Mouse (Mus musculus) liver, embryonic 13.5 days (tissue): ENCODE data around the gene Bcl11a. TPM values are rescaled to one million over a fixed set of nuclear protein-coding genes. Genes with fewer than 3 reads are reported as not detected.

Source experiments
- ATAC-seq: fragments of 200-750 bp; cut with Nextera tagmentation; 2 replicates; pipeline ENCODE4 v1.8.0; 2017; ENCODE audit warnings: low read depth, mild to moderate bottlenecking, moderate number of reproducible peaks, moderate library complexity
- DNase-seq: peaks from one replicate; pipeline ENCODE4 v3.0.0; 2022
- H3K27ac ChIP-seq: fragments of 300-500 bp; sonication (generic); 2 replicates; pipeline ENCODE4 v1.5.1; 2015; ENCODE audit warnings: moderate library complexity, mild to moderate bottlenecking, inconsistent platforms
- H3K27me3 ChIP-seq: fragments of 300-500 bp; sonication (generic); 2 replicates; pipeline ENCODE4 v1.6.1; 2015; ENCODE audit warnings: mild to moderate bottlenecking, inconsistent platforms
- H3K36me3 ChIP-seq: fragments of 300-500 bp; sonication (generic); 2 replicates; pipeline ENCODE4 v1.6.1; 2015; ENCODE audit warnings: mild to moderate bottlenecking, inconsistent platforms
- H3K4me1 ChIP-seq: fragments of 300-500 bp; sonication (generic); replicated peaks from 2 replicates; pipeline ENCODE4 v1.6.1; 2015; ENCODE audit warnings: inconsistent platforms
- H3K4me2 ChIP-seq: fragments of 300-500 bp; sonication (generic); 2 replicates; pipeline ENCODE4 v1.6.1; 2015; ENCODE audit warnings: inconsistent platforms, mild to moderate bottlenecking, moderate library complexity
- H3K4me3 ChIP-seq: fragments of 300-500 bp; sonication (generic); replicated peaks from 2 replicates; pipeline ENCODE4 v1.5.1; 2015; ENCODE audit warnings: mild to moderate bottlenecking, inconsistent platforms
- H3K9ac ChIP-seq: fragments of 300-500 bp; sonication (generic); 2 replicates; pipeline ENCODE4 v1.6.1; 2015; ENCODE audit warnings: mild to moderate bottlenecking, inconsistent platforms
- H3K9me3 ChIP-seq: fragments of 300-500 bp; sonication (generic); replicated peaks from 2 replicates; pipeline ENCODE4 v1.6.1; 2016; ENCODE audit warnings: inconsistent platforms
- WGBS: fragments of 180-500 bp; shearing (Covaris S2); methylation state at CpG from one replicate; pipeline ENCODE4 v1.1.7; 2015; ENCODE audit not compliant: insufficient replicate concordance; 5-methylcytosine and 5-hydroxymethylcytosine counted together
- polyA plus RNA-seq: library from polyadenylated mRNA; unstranded; fragments of >200 nt; fragmentation: Nextera tagmentation; extraction: Ambion mirVana; gene quantifications from 2 replicates; pipeline ENCODE4 v1.2.1, GENCODE M21; 2015

The Bcl11a gene
- polyA plus RNA-seq, 1 experiment from 2014 or later: 37.9 TPM

DNA sequence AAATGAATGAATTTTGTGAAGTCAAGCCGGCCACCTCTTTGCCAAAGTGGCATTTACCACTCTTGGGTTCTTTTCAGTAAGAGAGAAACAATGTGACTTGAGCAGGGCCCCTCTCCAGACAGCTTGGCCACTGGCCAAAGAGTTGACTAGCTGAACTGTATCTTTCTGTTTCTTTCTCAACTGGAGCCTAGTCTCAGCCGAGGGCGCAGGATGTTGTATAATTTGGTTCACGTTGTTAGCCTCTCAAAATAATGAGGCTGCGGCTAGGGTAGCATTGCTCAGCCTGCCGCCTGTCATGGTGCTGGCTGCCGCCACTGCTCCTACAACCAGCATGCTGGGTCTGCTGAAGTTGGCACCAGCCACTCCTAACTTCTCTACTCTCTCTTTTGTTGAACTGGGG, 84.2 kb downstream of the Bcl11a start:
- WGBS: 84% methylated on average over 7 of the region's 7 CpGs
- Histone ChIP-seq H3K4me2 (no peak overlapping the region), H3K4me3 (no peak overlapping the region), H3K9ac (no peak overlapping the region), H3K27ac (no peak overlapping the region), H3K27me3 (no peaks in the 10 kb centered on the region), H3K4me1 (peaks cover 13% of the 10 kb centered on the region), H3K36me3 (peaks cover 67% of the 10 kb centered on the region), H3K9me3 (no peaks in the 10 kb centered on the region)
- ATAC-seq (no peak), DNase-seq (no peak)

DNA sequence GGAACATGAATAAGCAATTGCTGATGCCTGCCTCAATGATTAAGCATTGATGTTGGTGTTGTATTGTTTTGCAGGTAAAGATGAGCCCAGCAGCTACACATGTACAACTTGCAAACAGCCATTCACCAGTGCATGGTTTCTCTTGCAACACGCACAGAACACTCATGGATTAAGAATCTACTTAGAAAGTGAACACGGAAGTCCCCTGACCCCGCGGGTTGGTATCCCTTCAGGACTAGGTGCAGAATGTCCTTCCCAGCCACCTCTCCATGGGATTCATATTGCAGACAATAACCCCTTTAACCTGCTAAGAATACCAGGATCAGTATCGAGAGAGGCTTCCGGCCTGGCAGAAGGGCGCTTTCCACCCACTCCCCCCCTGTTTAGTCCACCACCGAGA, 85.2 kb downstream of the Bcl11a start:
- DNase-seq (no peak), ATAC-seq (no peak)
- no peak overlapping the region for H3K4me3 ChIP-seq
- peaks cover 61% of the 10 kb centered on the region for H3K36me3 ChIP-seq
- H3K9ac ChIP-seq: no peak overlapping the region
- H3K4me2 ChIP-seq: no peak overlapping the region
- no peaks in the 10 kb centered on the region for H3K27me3 ChIP-seq
- no peak overlapping the region for H3K27ac ChIP-seq
- H3K4me1 ChIP-seq: peaks cover 3% of the 10 kb centered on the region; the same call in 1 of the 2 replicates
- no peaks in the 10 kb centered on the region for H3K9me3 ChIP-seq
- WGBS: 92% methylated on average over 8 of the region's 8 CpGs

DNA sequence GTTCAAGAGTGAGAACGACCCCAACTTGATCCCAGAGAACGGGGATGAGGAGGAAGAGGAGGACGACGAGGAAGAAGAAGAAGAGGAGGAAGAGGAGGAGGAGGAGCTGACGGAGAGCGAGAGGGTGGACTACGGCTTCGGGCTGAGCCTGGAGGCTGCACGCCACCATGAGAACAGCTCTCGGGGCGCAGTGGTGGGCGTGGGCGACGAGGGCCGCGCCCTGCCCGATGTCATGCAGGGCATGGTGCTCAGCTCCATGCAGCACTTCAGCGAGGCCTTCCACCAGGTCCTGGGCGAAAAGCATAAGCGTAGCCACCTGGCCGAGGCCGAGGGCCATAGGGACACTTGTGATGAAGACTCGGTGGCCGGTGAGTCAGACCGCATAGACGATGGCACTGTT, 86.2 kb downstream of the Bcl11a start:
- Histone ChIP-seq H3K9ac (no peak overlapping the region), H3K4me3 (no peak overlapping the region), H3K27me3 (no peaks in the 10 kb centered on the region), H3K4me2 (no peak overlapping the region), H3K27ac (no peak overlapping the region), H3K36me3 (peaks cover 62% of the 10 kb centered on the region), H3K4me1 (0 out of 2 replicates have a peak, but pooled peaks cover 2% of the 10 kb centered on the region), H3K9me3 (no peaks in the 10 kb centered on the region)
- WGBS: 86% methylated on average over 26 of the region's 26 CpGs
- no peak for DNase-seq
- peak; percentile 41; the same call in 1 of the 2 replicates for ATAC-seq

DNA sequence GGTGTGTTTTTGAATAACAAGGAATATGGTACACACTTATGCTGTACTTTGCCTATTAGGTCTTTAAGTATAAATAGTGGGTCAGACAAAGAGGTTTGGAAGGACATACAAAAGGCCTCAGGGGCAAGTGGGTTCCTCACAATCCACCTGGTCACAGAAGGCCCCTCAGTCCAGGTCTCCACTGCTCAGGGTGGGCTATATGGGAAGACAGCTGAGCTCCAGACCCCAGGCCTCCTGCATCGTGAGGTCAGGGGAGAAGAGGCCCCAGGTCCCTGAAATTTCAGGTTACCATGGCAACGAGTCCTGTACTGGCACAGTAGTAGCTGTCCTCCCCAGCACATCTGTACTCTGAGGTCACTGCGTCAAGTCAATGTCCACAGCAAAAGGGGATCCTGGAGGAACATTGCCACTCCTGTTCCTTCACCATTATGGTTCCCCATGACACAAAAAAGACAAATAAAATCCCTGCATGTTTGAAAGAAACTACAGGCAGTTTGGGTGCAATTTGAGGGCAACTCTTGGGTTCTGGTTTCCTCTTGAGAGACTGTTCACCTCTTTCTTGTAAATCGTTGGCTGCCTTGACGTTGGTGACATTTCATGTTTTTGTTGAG, 93.9 kb downstream of the Bcl11a start:
- H3K9ac ChIP-seq: no peak overlapping the region
- ATAC-seq: no peak
- DNase-seq: no peak
- no peak overlapping the region for H3K4me2 ChIP-seq
- H3K4me3 ChIP-seq: no peak overlapping the region
- H3K4me1 ChIP-seq: peaks cover 3% of the 10 kb centered on the region; the same call in 1 of the 2 replicates
- H3K36me3 ChIP-seq: peaks cover 26% of the 10 kb centered on the region
- WGBS: 79% methylated on average over 5 of the region's 5 CpGs
- H3K27me3 ChIP-seq: no peaks in the 10 kb centered on the region
- no peaks in the 10 kb centered on the region for H3K9me3 ChIP-seq
- 0 out of 2 replicates have a peak overlapping the region, but pooled peaks have one; percentile 10 for H3K27ac ChIP-seq

DNA sequence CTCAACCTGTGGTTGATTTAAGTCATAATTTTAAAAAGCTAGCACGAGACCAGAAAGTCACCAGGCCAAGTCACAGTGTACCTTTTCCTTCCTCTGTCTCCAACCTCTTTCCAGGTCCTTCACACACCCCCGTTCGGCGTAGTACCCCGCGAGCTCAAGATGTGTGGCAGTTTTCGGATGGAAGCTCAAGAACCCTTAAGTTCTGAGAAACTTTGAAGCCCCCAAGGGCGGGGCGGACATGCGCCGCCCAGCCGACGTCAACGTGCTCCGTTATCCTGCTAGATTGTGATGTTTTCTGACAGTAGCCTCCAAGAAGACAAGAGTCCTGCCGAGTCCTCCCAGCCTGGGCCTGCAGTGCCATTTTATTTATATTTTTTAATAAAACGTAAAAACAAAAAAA, 94.7 kb downstream of the Bcl11a start:
- 84% methylated on average over 17 of the region's 17 CpGs for WGBS

DNA sequence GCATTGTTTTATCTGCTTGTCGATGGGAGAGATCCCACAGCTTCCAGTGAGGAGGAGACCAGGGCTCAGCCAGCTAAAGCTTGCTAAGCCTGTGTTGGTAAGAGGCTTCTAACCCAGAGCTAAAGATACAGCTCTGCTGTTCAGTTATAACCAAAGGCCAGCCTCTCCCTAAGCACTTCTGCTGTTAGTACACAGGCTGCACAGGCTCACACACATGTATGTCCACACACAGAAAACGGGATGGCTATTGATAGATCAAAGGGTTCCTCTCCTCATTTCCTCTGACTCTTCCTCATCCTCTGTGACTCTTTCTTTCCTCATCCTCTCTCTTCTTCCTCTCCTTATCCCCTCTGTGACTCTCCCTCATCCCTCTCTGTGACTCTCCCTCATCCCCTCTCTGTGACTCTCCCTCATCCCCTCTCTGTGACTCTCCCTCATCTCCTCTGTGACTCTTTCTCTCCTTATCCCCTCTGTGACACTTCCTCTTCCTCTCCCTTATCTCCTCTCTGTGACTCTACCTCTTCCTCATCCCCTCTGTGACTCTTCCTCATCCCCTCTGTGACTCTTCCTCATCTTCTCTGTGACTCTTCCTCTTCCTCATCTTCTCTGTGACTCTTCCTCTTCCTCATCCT, 96.4 kb downstream of the Bcl11a start:
- Histone ChIP-seq H3K4me3 (no peak overlapping the region), H3K9me3 (no peaks in the 10 kb centered on the region), H3K4me1 (peaks cover 3% of the 10 kb centered on the region; the same call in 1 of the 2 replicates), H3K4me2 (no peak overlapping the region), H3K27ac (no peak overlapping the region), H3K36me3 (peaks cover 21% of the 10 kb centered on the region), H3K27me3 (no peaks in the 10 kb centered on the region), H3K9ac (no peak overlapping the region)
- WGBS: 64% methylated on average over 2 of the region's 2 CpGs
- no peak for DNase-seq
- ATAC-seq: no peak

More for the DNA sequence above, 94.7 kb downstream of the Bcl11a start:
- Histone ChIP-seq H3K9me3 (no peaks in the 10 kb centered on the region), H3K4me2 (no peak overlapping the region), H3K27ac (no peak overlapping the region), H3K4me1 (peaks cover 3% of the 10 kb centered on the region; the same call in 1 of the 2 replicates), H3K36me3 (peaks cover 26% of the 10 kb centered on the region), H3K9ac (no peak overlapping the region), H3K4me3 (no peak overlapping the region), H3K27me3 (no peaks in the 10 kb centered on the region)
- DNase-seq (no peak), ATAC-seq (no peak)

DNA sequence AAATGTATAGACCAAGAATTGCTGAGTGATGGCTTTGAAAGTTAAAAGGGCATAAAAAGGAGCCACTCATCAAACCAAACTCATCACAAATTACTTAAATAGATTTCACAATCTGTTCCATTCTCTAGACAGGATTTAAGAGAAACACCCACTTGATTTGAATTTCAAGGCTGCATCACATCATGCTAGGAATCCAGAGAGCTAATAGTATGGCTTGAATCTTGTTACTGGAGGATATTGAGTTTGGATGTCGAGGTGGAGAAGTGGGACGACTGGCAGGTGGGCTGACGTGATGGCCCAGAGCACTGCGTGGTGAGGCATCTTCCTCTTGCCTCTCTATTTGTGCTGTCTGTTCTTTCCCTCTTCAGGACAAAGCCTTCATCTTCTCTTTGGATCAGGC, 99.6 kb downstream of the Bcl11a start:
- H3K4me3 ChIP-seq: no peak overlapping the region
- no peaks in the 10 kb centered on the region for H3K4me1 ChIP-seq
- DNase-seq: no peak
- no peak overlapping the region for H3K9ac ChIP-seq
- no peaks in the 10 kb centered on the region for H3K27me3 ChIP-seq
- no peak for ATAC-seq
- no peak overlapping the region for H3K4me2 ChIP-seq
- H3K27ac ChIP-seq: no peak overlapping the region
- no peaks in the 10 kb centered on the region for H3K9me3 ChIP-seq
- peaks cover 7% of the 10 kb centered on the region for H3K36me3 ChIP-seq
- 80% methylated on average over 4 of the region's 4 CpGs for WGBS

DNA sequence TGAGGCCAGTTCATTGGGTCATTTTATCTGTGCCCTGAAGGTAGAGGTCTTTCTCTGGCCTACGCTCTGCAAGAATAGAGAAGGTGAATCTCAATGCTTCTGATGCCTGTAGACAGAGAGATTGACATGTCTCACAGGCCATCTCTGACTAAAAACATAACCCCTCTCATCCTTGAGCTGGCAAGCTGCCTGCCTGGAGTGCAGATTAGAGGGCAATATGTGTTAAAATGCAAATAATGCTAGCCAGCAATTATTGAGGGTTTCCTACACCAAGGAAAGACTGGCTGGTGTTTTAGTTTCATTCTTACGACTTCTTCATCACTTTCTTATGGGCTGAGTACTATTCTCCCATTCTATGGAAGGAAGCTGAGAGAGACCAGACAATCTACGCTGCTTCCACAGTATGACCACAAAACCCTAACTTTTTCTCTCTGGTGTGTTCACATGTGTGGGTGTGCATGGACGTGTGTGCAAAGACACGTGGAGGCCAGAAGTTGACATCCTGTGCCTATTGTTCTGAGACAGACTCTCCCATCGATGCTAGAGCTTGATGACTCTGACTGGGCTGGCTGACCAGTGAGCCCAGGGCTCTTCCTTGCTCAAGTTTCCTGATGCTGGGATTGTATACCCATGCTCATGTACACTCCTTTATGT, 101.1 kb downstream of the Bcl11a start:
- Histone ChIP-seq H3K4me3 (no peak overlapping the region), H3K4me2 (no peak overlapping the region), H3K36me3 (no peaks in the 10 kb centered on the region), H3K9me3 (no peaks in the 10 kb centered on the region), H3K27me3 (no peaks in the 10 kb centered on the region), H3K27ac (no peak overlapping the region), H3K4me1 (no peaks in the 10 kb centered on the region), H3K9ac (no peak overlapping the region)
- 68% methylated on average over 6 of the region's 6 CpGs for WGBS
- no peak for ATAC-seq
- no peak for DNase-seq

DNA sequence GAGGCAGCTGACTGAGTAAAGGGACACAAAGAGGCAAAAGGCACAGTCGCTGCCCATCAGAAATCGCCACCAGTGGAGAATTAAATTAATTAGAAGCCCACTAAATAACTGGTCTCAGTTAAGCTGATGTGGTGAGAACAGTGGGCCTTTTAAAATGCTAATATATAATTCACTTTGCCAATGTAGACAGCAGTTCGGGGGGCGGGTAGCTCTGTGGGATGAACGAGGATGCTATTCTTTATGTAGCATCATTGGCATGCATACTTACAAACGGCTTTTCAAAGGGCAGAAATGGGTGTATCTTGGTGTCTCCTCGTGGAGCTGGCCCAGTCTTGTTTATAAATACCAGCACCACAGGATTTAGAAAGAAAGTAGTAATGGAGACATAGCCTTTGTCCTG, 102.2 kb downstream of the Bcl11a start:
- ATAC-seq (no peak), DNase-seq (no peak)
- Histone ChIP-seq H3K4me3 (no peak overlapping the region), H3K36me3 (no peaks in the 10 kb centered on the region), H3K9me3 (no peaks in the 10 kb centered on the region), H3K27me3 (no peaks in the 10 kb centered on the region), H3K27ac (no peak overlapping the region), H3K4me2 (no peak overlapping the region), H3K9ac (no peak overlapping the region), H3K4me1 (no peaks in the 10 kb centered on the region)
- WGBS: 75% methylated on average over 7 of the region's 7 CpGs

DNA sequence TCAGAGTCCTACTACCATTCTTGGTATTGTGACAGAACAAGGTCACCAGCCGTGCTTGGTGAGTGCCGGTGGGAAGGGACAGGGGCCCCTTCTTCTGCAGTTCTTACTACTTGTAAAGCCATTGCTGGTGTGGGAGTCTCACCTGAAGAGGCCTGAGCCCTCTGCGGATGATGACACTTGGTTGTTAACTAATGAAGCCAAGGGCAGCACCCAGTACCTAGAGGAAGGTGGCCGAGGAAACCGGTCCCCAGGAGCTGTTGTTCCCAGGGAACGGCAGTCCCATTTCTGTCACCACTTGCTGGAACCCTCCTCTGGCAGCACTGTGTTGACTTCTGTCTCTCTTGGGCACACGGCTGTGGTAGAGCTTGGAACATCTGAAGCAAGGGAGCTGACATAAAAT, 105.6 kb downstream of the Bcl11a start:
- WGBS: 81% methylated on average over 7 of the region's 7 CpGs
- Histone ChIP-seq H3K9ac (no peak overlapping the region), H3K4me3 (no peak overlapping the region), H3K27me3 (no peaks in the 10 kb centered on the region), H3K9me3 (no peaks in the 10 kb centered on the region), H3K27ac (no peak overlapping the region), H3K4me2 (no peak overlapping the region), H3K4me1 (no peaks in the 10 kb centered on the region), H3K36me3 (no peaks in the 10 kb centered on the region)
- ATAC-seq (no peak), DNase-seq (no peak)

DNA sequence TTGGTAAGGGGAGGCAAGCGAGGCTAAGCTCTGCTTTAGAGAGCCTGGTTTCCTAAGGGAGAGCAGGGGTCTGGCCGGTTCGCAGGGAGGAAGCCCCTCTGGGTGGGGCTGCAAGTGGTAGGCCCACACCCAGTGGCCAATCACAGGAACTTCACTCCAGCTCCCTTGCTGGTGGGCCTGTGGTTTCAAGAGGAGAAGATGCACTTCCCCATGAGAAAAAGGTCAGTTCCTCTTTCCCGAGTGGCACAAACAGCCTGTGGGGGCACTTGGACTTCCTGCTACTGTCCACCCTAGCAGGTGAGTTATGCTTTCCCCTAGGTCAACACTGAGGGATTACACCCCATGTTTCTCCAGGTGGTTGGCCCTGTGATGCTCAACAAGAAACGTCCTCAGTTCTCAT, 107.1 kb downstream of the Bcl11a start:
- 14% methylated on average over 5 of the region's 5 CpGs for WGBS
- Histone ChIP-seq H3K4me1 (no peaks in the 10 kb centered on the region), H3K27me3 (no peaks in the 10 kb centered on the region), H3K27ac (no peak overlapping the region), H3K4me2 (no peak overlapping the region), H3K36me3 (no peaks in the 10 kb centered on the region), H3K4me3 (no peak overlapping the region), H3K9ac (no peak overlapping the region), H3K9me3 (no peaks in the 10 kb centered on the region)
- ATAC-seq (no peak), DNase-seq (no peak)
